Mouse (Mus musculus) lung, adult 2 months (tissue): Measurements from ENCODE around the gene Kif5a. TPM values are rescaled to one million over a fixed set of nuclear protein-coding genes. Genes with fewer than 3 reads are reported as not detected.

ENCODE experiments used
- DNase-seq: peaks from one replicate; pipeline ENCODE4 v3.0.0; 2022
- H3K4me1 ChIP-seq: fragments of 200-500 bp; 2 replicates; pipeline ENCODE4 v1.6.1; 2011; ENCODE audit warnings: low read length; ENCODE audit not compliant: control insufficient read depth, insufficient read depth
- H3K4me3 ChIP-seq: fragments of 200-500 bp; replicated peaks from 2 replicates; pipeline ENCODE3; 2011; ENCODE audit warnings: low read depth, mild to moderate bottlenecking, control low read depth, low read length; ENCODE audit errors: extremely low read depth
- CTCF ChIP-seq: fragments of 200-500 bp; IDR thresholded peaks from 2 replicates; pipeline ENCODE4 v1.5.1; 2011; ENCODE audit warnings: mild to moderate bottlenecking, low read length, control low read depth; ENCODE audit not compliant: insufficient read depth
- POLR2A ChIP-seq: fragments of 200-500 bp; IDR thresholded peaks from 2 replicates; pipeline ENCODE4 v1.6.1; 2011; ENCODE audit warnings: low read depth, mild to moderate bottlenecking, control low read depth, low read length, borderline replicate concordance; ENCODE audit errors: extremely low read depth
- WGBS: fragments of 180-500 bp; shearing (Covaris S2); methylation state at CpG from one replicate; pipeline ENCODE4 v1.1.7; 2018; 5-methylcytosine and 5-hydroxymethylcytosine counted together
- polyA plus RNA-seq: library from polyadenylated mRNA; depleted of rRNA; stranded (reverse); fragments of >200 nt; gene quantifications from 2 replicates; pipeline ENCODE4 v1.2.3, GENCODE M21; 2012

Kif5a gene
- polyA plus RNA-seq, 1 experiment = 1.3 TPM

- DNase-seq = no peak
- Histone ChIP-seq H3K4me1 (peaks cover 12% of the 10 kb centered on the region), H3K4me3 (no peak overlapping the region)
- 82% methylated on average over 11 of the region's 11 CpGs for WGBS
- no peak for TF ChIP-seq CTCF
- TF ChIP-seq POLR2A = no peak
Measured at GRCm38 (mm10) chr10:127284724-127285500, 21.8 kb upstream of the Kif5a start.

- 93% methylated on average over 7 of the region's 7 CpGs for WGBS
- Histone ChIP-seq H3K4me3 (no peak overlapping the region), H3K4me1 (peaks cover 9% of the 10 kb centered on the region)
- DNase-seq = no peak
- TF ChIP-seq POLR2A (no peak), CTCF (no peak)
Measured at GRCm38 (mm10) chr10:127284105-127284622, 21.0 kb upstream of the Kif5a start.

GRCm38 (mm10) chr10:127282620-127283215 is 19.6 kb upstream of the Kif5a start:
- no peak overlapping the region for H3K4me3 ChIP-seq
- WGBS = 72% methylated on average over 13 of the region's 13 CpGs
- DNase-seq = no peak
- TF ChIP-seq CTCF (no peak), POLR2A (no peak)
- peaks cover 9% of the 10 kb centered on the region for H3K4me1 ChIP-seq

- TF ChIP-seq CTCF = no peak
- no peak for TF ChIP-seq POLR2A
- no peak for DNase-seq
- no peaks in the 10 kb centered on the region for H3K4me1 ChIP-seq
- H3K4me3 ChIP-seq = no peak overlapping the region
- 88% methylated on average over 8 of the region's 8 CpGs for WGBS
Measured at GRCm38 (mm10) chr10:127281316-127281715, 18.2 kb upstream of the Kif5a start.

- H3K4me3 ChIP-seq = no peak overlapping the region
- H3K4me1 ChIP-seq = no peaks in the 10 kb centered on the region
- 100% methylated on average over 2 of the region's 2 CpGs for WGBS
- TF ChIP-seq CTCF = no peak
- no peak for TF ChIP-seq POLR2A
- DNase-seq = no peak
Measured at GRCm38 (mm10) chr10:127279730-127280129, 16.6 kb upstream of the Kif5a start.

- no peak for DNase-seq
- Histone ChIP-seq H3K4me1 (peaks cover 7% of the 10 kb centered on the region), H3K4me3 (no peak overlapping the region)
- TF ChIP-seq CTCF (no peak), POLR2A (no peak)
- 79% methylated on average over 11 of the region's 11 CpGs for WGBS
Measured at GRCm38 (mm10) chr10:127274261-127275022, 11.3 kb upstream of the Kif5a start.

- no peak for TF ChIP-seq CTCF
- TF ChIP-seq POLR2A = no peak
- H3K4me3 ChIP-seq = no peak overlapping the region
- H3K4me1 ChIP-seq = peaks cover 15% of the 10 kb centered on the region
- 91% methylated on average over 5 of the region's 5 CpGs for WGBS
- DNase-seq = no peak
Measured at GRCm38 (mm10) chr10:127272371-127272770, 9.2 kb upstream of the Kif5a start.

- Histone ChIP-seq H3K4me1 (peaks cover 18% of the 10 kb centered on the region), H3K4me3 (no peak overlapping the region)
- DNase-seq = no peak
- TF ChIP-seq POLR2A (no peak), CTCF (no peak)
- WGBS = 72% methylated on average over 4 of the region's 4 CpGs
Measured at GRCm38 (mm10) chr10:127269884-127270283, 6.7 kb upstream of the Kif5a start.

GRCm38 (mm10) chr10:127269036-127269435 is 5.9 kb upstream of the Kif5a start:
- H3K4me1 ChIP-seq = peaks cover 17% of the 10 kb centered on the region
- 68% methylated on average over 12 of the region's 12 CpGs for WGBS
- H3K4me3 ChIP-seq = no peak overlapping the region
- TF ChIP-seq POLR2A (no peak), CTCF (no peak)
- DNase-seq = no peak
